Mouse (Mus musculus) lung, adult 2 months (tissue): ENCODE measurements at regions not wholly inside any gene's neighbourhood (a gene's known extent, or its start where the extent isn't known, plus 50 kb on each side); places are given as distances from the start of the nearest gene placed in this dataset.

ENCODE experiments used
- CTCF ChIP-seq: fragments of 200-500 bp; IDR thresholded peaks from 2 replicates; pipeline ENCODE4 v1.5.1; 2011; ENCODE audit warnings: mild to moderate bottlenecking, low read length, control low read depth; ENCODE audit not compliant: insufficient read depth
- POLR2A ChIP-seq: fragments of 200-500 bp; IDR thresholded peaks from 2 replicates; pipeline ENCODE4 v1.6.1; 2011; ENCODE audit warnings: low read depth, mild to moderate bottlenecking, control low read depth, low read length, borderline replicate concordance; ENCODE audit errors: extremely low read depth

- TF ChIP-seq CTCF = no peak
- TF ChIP-seq POLR2A = no peak
Observed at GRCm38 (mm10) chr8:103983860-103984594, 117.4 kb upstream of the Cdh5 start.
